Mouse (Mus musculus) heart, embryonic 13.5 days (tissue): ENCODE data around the gene Olfr1338. TPM values are rescaled to one million over a fixed set of nuclear protein-coding genes. Genes with fewer than 3 reads are reported as not detected.

Experiments
- ATAC-seq: fragments of 200-750 bp; cut with Nextera tagmentation; 2 replicates; pipeline ENCODE4 v1.8.0; 2017; ENCODE audit warnings: moderate TSS enrichment; ENCODE audit not compliant: insufficient number of reproducible peaks, low FRiP score, low TSS enrichment; ENCODE audit errors: extremely low read depth
- H3K27ac ChIP-seq: fragments of 300-500 bp; sonication (generic); replicated peaks from 2 replicates; pipeline ENCODE4 v1.5.1; 2015; ENCODE audit warnings: moderate library complexity, mild to moderate bottlenecking, inconsistent platforms
- H3K27me3 ChIP-seq: fragments of 300-500 bp; sonication (generic); replicated peaks from 2 replicates; pipeline ENCODE4 v1.6.1; 2015; ENCODE audit warnings: mild to moderate bottlenecking, inconsistent platforms
- H3K36me3 ChIP-seq: fragments of 300-500 bp; sonication (generic); 2 replicates; pipeline ENCODE4 v1.6.1; 2015; ENCODE audit warnings: mild to moderate bottlenecking, inconsistent platforms
- H3K4me1 ChIP-seq: fragments of 300-500 bp; sonication (generic); 2 replicates; pipeline ENCODE4 v1.6.1; 2015; ENCODE audit warnings: inconsistent platforms
- H3K4me2 ChIP-seq: fragments of 300-500 bp; sonication (generic); 2 replicates; pipeline ENCODE4 v1.6.1; 2015; ENCODE audit warnings: inconsistent platforms, mild to moderate bottlenecking, moderate library complexity
- H3K4me3 ChIP-seq: fragments of 300-500 bp; sonication (generic); 2 replicates; pipeline ENCODE4 v1.5.1; 2015; ENCODE audit warnings: moderate library complexity, mild to moderate bottlenecking, inconsistent platforms
- H3K9ac ChIP-seq: fragments of 300-500 bp; sonication (generic); 2 replicates; pipeline ENCODE4 v1.6.1; 2015; ENCODE audit warnings: inconsistent platforms, mild to moderate bottlenecking, moderate library complexity
- H3K9me3 ChIP-seq: fragments of 300-500 bp; sonication (generic); 2 replicates; pipeline ENCODE4 v1.6.1; 2016; ENCODE audit warnings: inconsistent platforms
- WGBS: fragments of 180-500 bp; shearing (Covaris S2); methylation state at CpG from one replicate; pipeline ENCODE4 v1.1.7; 2015; ENCODE audit warnings: mixed read lengths; 5-methylcytosine and 5-hydroxymethylcytosine counted together
- polyA plus RNA-seq: library from polyadenylated mRNA; unstranded; fragments of >200 nt; fragmentation: Nextera tagmentation; extraction: Ambion mirVana; gene quantifications from 2 replicates; pipeline ENCODE4 v1.2.1, GENCODE M21; 2015

Gene Olfr1338
- polyA plus RNA-seq, 1 experiment from 2014 or later, result not detected

DNA sequence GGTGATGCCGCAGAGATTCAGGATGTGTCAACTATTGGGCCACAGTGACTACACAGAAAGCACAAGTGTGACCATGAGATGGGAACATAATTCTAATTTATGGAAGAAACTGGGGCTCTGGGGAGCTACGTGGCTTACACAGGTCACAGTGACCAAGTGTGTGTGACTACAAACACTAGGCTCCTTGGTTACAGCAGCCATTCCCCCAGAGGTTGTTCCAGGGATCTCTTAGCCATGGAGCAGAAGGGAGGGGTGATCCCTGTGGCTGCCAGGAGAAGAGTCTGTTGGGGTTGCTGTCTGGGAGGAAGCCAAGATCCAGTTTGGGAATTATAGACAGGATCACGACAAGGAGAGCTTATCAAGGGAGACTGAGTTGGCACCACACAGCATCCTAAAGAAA is 55.3 kb downstream of the Olfr1338 start, which contains the start of gene Olfr1341:
Gene Olfr1341, plus strand, starts transcription at position 301 of the 400 bp plus-strand sequence.
- H3K27me3 ChIP-seq, result no peaks in the 10 kb centered on the region

More for the DNA sequence above, 55.3 kb downstream of the Olfr1338 start, which contains the start of gene Olfr1341:
- H3K36me3 ChIP-seq, result no peaks in the 10 kb centered on the region
- 64% methylated on average over 3 of the region's 3 CpGs for WGBS
- ATAC-seq, result no peak
- H3K9ac ChIP-seq, result no peak within 1 kb of the TSS
- H3K4me3 ChIP-seq, result no peak within 1 kb of the TSS
- no peaks in the 10 kb centered on the region for H3K4me1 ChIP-seq
- no peak within 1 kb of the TSS for H3K4me2 ChIP-seq
- no peaks in the 10 kb centered on the region for H3K9me3 ChIP-seq
- no peak within 1 kb of the TSS for H3K27ac ChIP-seq

Other genes with a start within 250 kb of the Olfr1338 start
- 0.36 and 0.75 TPM in 2 replicates for gene 2610528J11Rik, start 231.7 kb downstream of the Olfr1338 start, polyA plus RNA-seq
- gene Tmem125, start 214.7 kb downstream of the Olfr1338 start, polyA plus RNA-seq, result 0.24 and 0.43 TPM in 2 replicates
- gene Cfap57, start 138.0 kb downstream of the Olfr1338 start, polyA plus RNA-seq, result 0.31 and 0.53 TPM in 2 replicates
- 76.0 and 78.9 TPM in 2 replicates for gene Ebna1bp2, start 137.9 kb downstream of the Olfr1338 start, polyA plus RNA-seq
- gene Olfr62, start 99.8 kb downstream of the Olfr1338 start, polyA plus RNA-seq, result not detected in 2 replicates
- 0.19 TPM in 1 of 2 replicates, not detected in the other for gene Olfr1342, start 66.0 kb downstream of the Olfr1338 start, polyA plus RNA-seq
- gene Olfr1341, start 55.2 kb downstream of the Olfr1338 start, polyA plus RNA-seq, result not detected in 2 replicates
- gene Olfr1340, start 38.6 kb downstream of the Olfr1338 start, polyA plus RNA-seq, result not detected in 2 replicates
- not detected in 2 replicates for gene Olfr1339, start 26.6 kb downstream of the Olfr1338 start, polyA plus RNA-seq
- not detected in 2 replicates for gene Olfr1337, start 23.8 kb upstream of the Olfr1338 start, polyA plus RNA-seq
- gene Olfr1335, start 51.2 kb upstream of the Olfr1338 start, polyA plus RNA-seq, result not detected in 2 replicates
- gene Olfr1333, start 77.5 kb upstream of the Olfr1338 start, polyA plus RNA-seq, result not detected in 2 replicates
- gene Olfr1331, start 105.9 kb upstream of the Olfr1338 start, polyA plus RNA-seq, result not detected in 2 replicates
- gene Olfr1330, start 129.9 kb upstream of the Olfr1338 start, polyA plus RNA-seq, result 0.09 and 0.11 TPM in 2 replicates
- gene Olfr1329, start 158.7 kb upstream of the Olfr1338 start, polyA plus RNA-seq, result not detected in 2 replicates
- not detected in 2 replicates for gene Olfr1328, start 179.9 kb upstream of the Olfr1338 start, polyA plus RNA-seq
- not detected in 2 replicates for gene Lao1, start 202.8 kb upstream of the Olfr1338 start, polyA plus RNA-seq